Mouse (Mus musculus) hindbrain, embryonic 11.5 days (tissue): ENCODE data around the gene Grin1. TPM values are rescaled to one million over a fixed set of nuclear protein-coding genes. Genes with fewer than 3 reads are reported as not detected.
A peak's percentile ranks its signal among the peaks of the same experiment; 100 is the strongest.

ENCODE experiments used
- ATAC-seq: fragments of 200-750 bp; cut with Nextera tagmentation; 2 replicates; pipeline ENCODE4 v1.8.0; 2017; ENCODE audit warnings: mild to moderate bottlenecking, moderate TSS enrichment, moderate library complexity; ENCODE audit not compliant: low FRiP score
- DNase-seq: peaks from one replicate; pipeline ENCODE4 v3.0.0-alpha.2; 2015; ENCODE audit warnings: low spot score
- H3K27ac ChIP-seq: fragments of 300-500 bp; sonication (generic); 2 replicates; pipeline ENCODE4 v1.5.1; 2014; ENCODE audit warnings: mild to moderate bottlenecking, low read depth, low read length
- H3K27me3 ChIP-seq: fragments of 300-500 bp; sonication (generic); 2 replicates; pipeline ENCODE4 v1.6.1; 2014; ENCODE audit warnings: mild to moderate bottlenecking, low read length, moderate library complexity, mixed read lengths; ENCODE audit not compliant: control insufficient read depth, insufficient read depth
- H3K36me3 ChIP-seq: fragments of 300-500 bp; sonication (generic); 2 replicates; pipeline ENCODE4 v1.6.1; 2014; ENCODE audit warnings: mild to moderate bottlenecking, low read length, moderate library complexity, mixed read lengths; ENCODE audit not compliant: control insufficient read depth, insufficient read depth
- H3K4me1 ChIP-seq: fragments of 300-500 bp; sonication (generic); replicated peaks from 2 replicates; pipeline ENCODE4 v1.6.1; 2014; ENCODE audit warnings: low read length, mixed read lengths; ENCODE audit not compliant: control insufficient read depth, insufficient read depth
- H3K4me2 ChIP-seq: fragments of 300-500 bp; sonication (generic); replicated peaks from 2 replicates; pipeline ENCODE4 v1.6.1; 2014; ENCODE audit warnings: mild to moderate bottlenecking, low read depth, low read length
- H3K4me3 ChIP-seq: fragments of 300-500 bp; sonication (generic); 2 replicates; pipeline ENCODE4 v1.5.1; 2014; ENCODE audit warnings: low read depth, low read length
- H3K9ac ChIP-seq: fragments of 300-500 bp; sonication (generic); 2 replicates; pipeline ENCODE4 v1.6.1; 2014; ENCODE audit warnings: low read depth, low read length
- H3K9me3 ChIP-seq: fragments of 300-500 bp; sonication (generic); 2 replicates; pipeline ENCODE4 v1.6.1; 2016; ENCODE audit warnings: low read length; ENCODE audit not compliant: control insufficient read depth
- WGBS: fragments of 180-500 bp; shearing (Covaris S2); extraction: QIAGEN DNeasy Blood & Tissue Kit; methylation state at CpG from one replicate; pipeline ENCODE4 v1.1.7; 2014; 5-methylcytosine and 5-hydroxymethylcytosine counted together
- polyA plus RNA-seq: library from polyadenylated mRNA; unstranded; fragments of >200 nt; fragmentation: Nextera tagmentation; extraction: Ambion mirVana; gene quantifications from 2 replicates; pipeline ENCODE4 v1.2.1, GENCODE M21; 2014

Grin1 gene
- polyA plus RNA-seq, 1 experiment from 2014 or later, result 3.9 TPM

DNA sequence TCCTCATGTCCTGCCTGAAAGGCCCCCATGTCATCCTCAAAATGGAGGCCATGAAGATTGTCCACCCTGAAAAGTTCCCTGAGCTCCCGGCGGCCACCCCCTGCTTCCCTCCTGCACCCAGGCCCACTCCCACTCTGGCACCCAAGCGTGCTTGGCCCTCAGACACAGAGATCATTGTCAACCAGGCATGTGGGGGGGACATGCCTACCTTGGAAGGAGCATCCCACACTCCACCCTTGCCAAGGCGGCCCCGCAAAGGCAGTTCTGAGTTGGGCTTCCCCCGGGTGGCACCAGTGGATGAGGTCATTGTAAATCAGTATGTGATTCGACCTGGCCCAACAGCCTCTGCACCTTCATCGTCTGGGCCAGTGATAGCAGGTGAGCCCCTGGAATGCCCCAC, 75.6 kb downstream of the Grin1 start:
- H3K9me3 ChIP-seq, result no peaks in the 10 kb centered on the region
- peaks cover 4% of the 10 kb centered on the region; the same call in 1 of the 2 replicates for H3K4me1 ChIP-seq
- no peak overlapping the region for H3K27ac ChIP-seq
- H3K4me2 ChIP-seq, result peak overlapping the region; percentile 95; the same call in 1 of the 2 replicates
- H3K4me3 ChIP-seq, result no peak overlapping the region; the same call in 1 of the 2 replicates
- WGBS, result 81% methylated on average over 8 of the region's 8 CpGs
- peak overlapping the region; percentile 71; the same call in 1 of the 2 replicates for H3K9ac ChIP-seq
- DNase-seq (no peak), ATAC-seq (no peak)
- H3K36me3 ChIP-seq, result no peaks in the 10 kb centered on the region
- H3K27me3 ChIP-seq, result peaks cover 2% of the 10 kb centered on the region; the same call in 1 of the 2 replicates

DNA sequence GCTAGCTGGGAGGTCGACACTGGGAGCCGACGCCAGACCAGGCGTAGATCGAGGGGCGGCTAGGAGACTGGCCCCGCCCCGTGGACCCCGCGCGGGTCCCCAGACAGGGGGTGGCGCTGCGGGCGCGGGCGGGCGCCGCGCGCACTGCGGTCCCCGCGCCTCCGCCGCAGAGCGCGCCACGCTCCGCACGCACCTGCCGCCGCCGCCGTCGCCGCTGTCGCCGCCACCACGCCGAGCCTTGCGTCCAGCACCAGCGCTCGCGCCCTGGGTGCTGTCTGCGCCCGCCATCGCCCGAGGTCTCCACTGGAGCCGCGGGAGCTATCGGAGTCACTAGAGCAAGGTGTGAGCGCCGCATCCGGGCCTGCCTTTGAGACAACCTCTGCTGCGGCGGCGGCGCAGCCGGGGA, 76.9 kb downstream of the Grin1 start, which contains the start of the genes Rnf208 and Cysrt1:
Gene Rnf208, plus strand, starts transcription at position 155 of the 406 bp plus-strand sequence.
Gene Cysrt1, minus strand, starts transcription at position 352 of the 406 bp plus-strand sequence.
- no peaks in the 10 kb centered on the region for H3K9me3 ChIP-seq
- no peaks in the 10 kb centered on the region for H3K36me3 ChIP-seq
- H3K27ac ChIP-seq, result peak within 1 kb of the TSS; percentile 42; the same call in 1 of the 2 replicates
- WGBS, result 0% methylated on average over 27 of the region's 59 CpGs
- peak within 1 kb of the TSS; percentile 95 for H3K4me2 ChIP-seq
- peaks cover 2% of the 10 kb centered on the region; the same call in 1 of the 2 replicates for H3K27me3 ChIP-seq
- peak; percentile 61 for DNase-seq
- H3K4me1 ChIP-seq, result peaks cover 4% of the 10 kb centered on the region; the same call in 1 of the 2 replicates
- ATAC-seq, result peak; percentile 38
- H3K9ac ChIP-seq, result peak within 1 kb of the TSS; percentile 71
- peak within 1 kb of the TSS; percentile 57 for H3K4me3 ChIP-seq

DNA sequence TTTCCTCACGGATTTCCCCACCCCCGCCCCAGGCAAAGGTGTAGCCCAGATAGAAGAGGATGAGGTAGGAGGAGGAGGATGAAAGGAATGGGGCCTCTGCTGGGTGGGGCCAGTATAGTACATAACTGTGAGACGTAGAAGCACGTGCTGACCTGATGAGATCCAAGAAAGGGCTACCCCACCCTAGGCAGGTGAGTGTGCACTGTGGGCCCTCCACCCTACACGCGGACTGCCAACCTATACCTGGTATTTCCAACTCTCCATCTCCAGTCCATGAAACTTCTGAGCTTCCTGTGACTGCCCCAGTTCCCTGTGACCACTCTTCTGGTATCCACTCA, 77.6 kb downstream of the Grin1 start:
- peak overlapping the region; percentile 95 for H3K4me2 ChIP-seq
- peak overlapping the region; percentile 71 for H3K9ac ChIP-seq
- peaks cover 2% of the 10 kb centered on the region; the same call in 1 of the 2 replicates for H3K27me3 ChIP-seq
- ATAC-seq, result peak; percentile 46; the same call in 1 of the 2 replicates
- H3K36me3 ChIP-seq, result no peaks in the 10 kb centered on the region
- 13% methylated on average over 6 of the region's 6 CpGs for WGBS
- peaks cover 4% of the 10 kb centered on the region; the same call in 1 of the 2 replicates for H3K4me1 ChIP-seq
- no peak overlapping the region for H3K27ac ChIP-seq
- peak overlapping the region; percentile 57 for H3K4me3 ChIP-seq
- H3K9me3 ChIP-seq, result no peaks in the 10 kb centered on the region
- peak; percentile 28 for DNase-seq

Other genes starting within 250 kb of the Grin1 start
- not detected in 2 replicates for gene Entpd8, start 238.9 kb downstream of the Grin1 start, polyA plus RNA-seq
- not detected in 2 replicates for gene Noxa1, start 224.0 kb downstream of the Grin1 start, polyA plus RNA-seq
- 44.6 and 60.5 TPM in 2 replicates for gene Nrarp, start 138.4 kb downstream of the Grin1 start, polyA plus RNA-seq
- 0.94 and 2.4 TPM in 2 replicates for gene Tor4a, start 122.3 kb downstream of the Grin1 start, polyA plus RNA-seq
- gene Nelfb, start 107.7 kb downstream of the Grin1 start, polyA plus RNA-seq, result 89.6 and 93.7 TPM in 2 replicates
- not detected in 2 replicates for gene Stpg3, start 104.5 kb downstream of the Grin1 start, polyA plus RNA-seq
- not detected in 2 replicates for gene Fam166a, start 100.4 kb downstream of the Grin1 start, polyA plus RNA-seq
- 519 and 526 TPM in 2 replicates for gene Tubb4b, start 94.5 kb downstream of the Grin1 start, polyA plus RNA-seq
- not detected in 2 replicates for gene Slc34a3, start 84.8 kb downstream of the Grin1 start, polyA plus RNA-seq
- gene Rnf224, start 82.4 kb downstream of the Grin1 start, polyA plus RNA-seq, result not detected in 2 replicates
- gene Rnf208, start 76.9 kb downstream of the Grin1 start, polyA plus RNA-seq, result 21.7 and 23.9 TPM in 2 replicates
- not detected in 2 replicates for gene Cysrt1, start 76.7 kb downstream of the Grin1 start, polyA plus RNA-seq
- 4.3 and 4.9 TPM in 2 replicates for gene AL732309.1, start 72.3 kb downstream of the Grin1 start, polyA plus RNA-seq
- 12.2 and 14.6 TPM in 2 replicates for gene Tmem203, start 63.7 kb downstream of the Grin1 start, polyA plus RNA-seq
- 4.0 and 4.5 TPM in 2 replicates for gene Tprn, start 56.6 kb downstream of the Grin1 start, polyA plus RNA-seq
- 244 and 248 TPM in 2 replicates for gene Ssna1, start 46.7 kb downstream of the Grin1 start, polyA plus RNA-seq
- 107 and 110 TPM in 2 replicates for gene Anapc2, start 46.7 kb downstream of the Grin1 start, polyA plus RNA-seq
- gene Tmem210, start 31.0 kb downstream of the Grin1 start, polyA plus RNA-seq, result not detected in 2 replicates
- gene Lrrc26, start 29.3 kb downstream of the Grin1 start, polyA plus RNA-seq, result not detected in 2 replicates
- gene Man1b1, start 13.2 kb upstream of the Grin1 start, polyA plus RNA-seq, result 86.7 and 133 TPM in 2 replicates
- gene Dpp7, start 37.2 kb upstream of the Grin1 start, polyA plus RNA-seq, result 13.4 and 21.3 TPM in 2 replicates
- 4.1 and 6.5 TPM in 2 replicates for gene Uap1l1, start 46.5 kb upstream of the Grin1 start, polyA plus RNA-seq
- 41.0 and 45.2 TPM in 2 replicates for gene Sapcd2, start 53.1 kb upstream of the Grin1 start, polyA plus RNA-seq
- gene Entpd2, start 76.7 kb upstream of the Grin1 start, polyA plus RNA-seq, result 0.21 TPM in 1 of 2 replicates, not detected in the other
- gene Npdc1, start 80.2 kb upstream of the Grin1 start, polyA plus RNA-seq, result 123 and 151 TPM in 2 replicates
- 0.11 TPM in 1 of 2 replicates, not detected in the other for gene Fut7, start 104.1 kb upstream of the Grin1 start, polyA plus RNA-seq
- 3.5 and 3.7 TPM in 2 replicates for gene Abca2, start 109.5 kb upstream of the Grin1 start, polyA plus RNA-seq
- 0.57 TPM in 1 of 2 replicates, not detected in the other for gene Clic3, start 137.7 kb upstream of the Grin1 start, polyA plus RNA-seq
- 27.6 and 28.0 TPM in 2 replicates for gene Paxx, start 141.9 kb upstream of the Grin1 start, polyA plus RNA-seq
- gene Ptgds, start 150.9 kb upstream of the Grin1 start, polyA plus RNA-seq, result 0.39 and 0.64 TPM in 2 replicates
- gene Lcn12, start 174.7 kb upstream of the Grin1 start, polyA plus RNA-seq, result not detected in 2 replicates
- gene Fbxw5, start 181.6 kb upstream of the Grin1 start, polyA plus RNA-seq, result 64.2 and 75.3 TPM in 2 replicates
- gene C8g, start 182.5 kb upstream of the Grin1 start, polyA plus RNA-seq, result 4.0 and 6.1 TPM in 2 replicates
- 25.3 and 32.3 TPM in 2 replicates for gene Traf2, start 227.8 kb upstream of the Grin1 start, polyA plus RNA-seq
- gene Edf1, start 238.7 kb upstream of the Grin1 start, polyA plus RNA-seq, result 380 and 436 TPM in 2 replicates